Mouse (Mus musculus) kidney, embryonic 14.5 days (tissue): ENCODE data around the gene Spop. TPM values are rescaled to one million over a fixed set of nuclear protein-coding genes. Genes with fewer than 3 reads are reported as not detected.
A peak's percentile ranks its signal among the peaks of the same experiment; 100 is the strongest.

Experiments
- ATAC-seq: fragments of 200-750 bp; cut with Nextera tagmentation; 2 replicates; pipeline ENCODE4 v1.8.0; 2017; ENCODE audit warnings: moderate number of reproducible peaks, mild to moderate bottlenecking, moderate TSS enrichment, moderate library complexity; ENCODE audit not compliant: low FRiP score, low TSS enrichment
- H3K27ac ChIP-seq: fragments of 300-500 bp; sonication (generic); 2 replicates; pipeline ENCODE4 v1.5.1; 2014; ENCODE audit warnings: low read depth, mild to moderate bottlenecking, low read length, moderate library complexity, mixed read lengths
- H3K27me3 ChIP-seq: fragments of 300-500 bp; sonication (generic); 2 replicates; pipeline ENCODE4 v1.6.1; 2014; ENCODE audit warnings: mild to moderate bottlenecking, low read length; ENCODE audit not compliant: control insufficient read depth, insufficient read depth
- H3K36me3 ChIP-seq: fragments of 300-500 bp; sonication (generic); 2 replicates; pipeline ENCODE4 v1.6.1; 2014; ENCODE audit warnings: low read length, mixed read lengths; ENCODE audit not compliant: control insufficient read depth, insufficient read depth
- H3K4me1 ChIP-seq: fragments of 300-500 bp; sonication (generic); 2 replicates; pipeline ENCODE4 v1.6.1; 2014; ENCODE audit warnings: low read length, mixed read lengths; ENCODE audit not compliant: control insufficient read depth, insufficient read depth
- H3K4me2 ChIP-seq: fragments of 300-500 bp; sonication (generic); replicated peaks from 2 replicates; pipeline ENCODE4 v1.6.1; 2014; ENCODE audit warnings: low read depth, mild to moderate bottlenecking, low read length
- H3K4me3 ChIP-seq: fragments of 300-500 bp; sonication (generic); 2 replicates; pipeline ENCODE4 v1.5.1; 2014; ENCODE audit warnings: mild to moderate bottlenecking, low read length
- H3K9ac ChIP-seq: fragments of 300-500 bp; sonication (generic); 2 replicates; pipeline ENCODE4 v1.6.1; 2014; ENCODE audit warnings: low read depth, mild to moderate bottlenecking, low read length, moderate library complexity
- H3K9me3 ChIP-seq: fragments of 300-500 bp; sonication (generic); 2 replicates; pipeline ENCODE4 v1.6.1; 2016; ENCODE audit warnings: low read length; ENCODE audit not compliant: control insufficient read depth
- WGBS: fragments of 180-500 bp; shearing (Covaris S2); extraction: QIAGEN DNeasy Blood & Tissue Kit; methylation state at CpG from one replicate; pipeline ENCODE4 v1.1.7; 2014; 5-methylcytosine and 5-hydroxymethylcytosine counted together
- polyA plus RNA-seq: library from polyadenylated mRNA; unstranded; fragments of >200 nt; fragmentation: Nextera tagmentation; extraction: Ambion mirVana; gene quantifications from 2 replicates; pipeline ENCODE4 v1.2.1, GENCODE M21; 2014

Spop gene
- polyA plus RNA-seq, 1 experiment from 2014 or later, result 112 TPM

- peaks cover 58% of the 10 kb centered on the region for H3K36me3 ChIP-seq
- no peaks in the 10 kb centered on the region for H3K9me3 ChIP-seq
- no peaks in the 10 kb centered on the region for H3K27me3 ChIP-seq
- peaks cover 5% of the 10 kb centered on the region; the same call in 1 of the 2 replicates for H3K4me1 ChIP-seq
- H3K4me3 ChIP-seq, result no peak overlapping the region
- H3K9ac ChIP-seq, result no peak overlapping the region
- no peak overlapping the region for H3K27ac ChIP-seq
- 83% methylated on average over 7 of the region's 7 CpGs for WGBS
- H3K4me2 ChIP-seq, result no peak overlapping the region
- ATAC-seq, result no peak
Measured at GRCm38 (mm10) chr11:95387354-95387753, 26.5 kb upstream of the Spop start.

- no peak overlapping the region for H3K9ac ChIP-seq
- H3K4me2 ChIP-seq, result no peak overlapping the region
- 82% methylated on average over 3 of the region's 3 CpGs for WGBS
- no peak for ATAC-seq
- peaks cover 59% of the 10 kb centered on the region for H3K36me3 ChIP-seq
- no peak overlapping the region for H3K27ac ChIP-seq
- H3K27me3 ChIP-seq, result no peaks in the 10 kb centered on the region
- H3K4me1 ChIP-seq, result peaks cover 5% of the 10 kb centered on the region; the same call in 1 of the 2 replicates
- H3K4me3 ChIP-seq, result no peak overlapping the region
- no peaks in the 10 kb centered on the region for H3K9me3 ChIP-seq
Measured at GRCm38 (mm10) chr11:95389006-95389405, 24.9 kb upstream of the Spop start.

- Histone ChIP-seq H3K4me3 (no peak overlapping the region), H3K27ac (no peak overlapping the region), H3K36me3 (peaks cover 59% of the 10 kb centered on the region), H3K9ac (no peak overlapping the region), H3K9me3 (no peaks in the 10 kb centered on the region), H3K4me2 (no peak overlapping the region), H3K4me1 (peaks cover 5% of the 10 kb centered on the region; the same call in 1 of the 2 replicates), H3K27me3 (no peaks in the 10 kb centered on the region)
- 92% methylated on average over 6 of the region's 6 CpGs for WGBS
- no peak for ATAC-seq
Measured at GRCm38 (mm10) chr11:95390420-95390819, 23.5 kb upstream of the Spop start.

- H3K9me3 ChIP-seq, result no peaks in the 10 kb centered on the region
- H3K4me1 ChIP-seq, result no peaks in the 10 kb centered on the region
- WGBS, result 79% methylated on average over 4 of the region's 4 CpGs
- no peak overlapping the region for H3K4me3 ChIP-seq
- H3K4me2 ChIP-seq, result no peak overlapping the region
- no peak overlapping the region for H3K27ac ChIP-seq
- H3K9ac ChIP-seq, result no peak overlapping the region
- H3K36me3 ChIP-seq, result peaks cover 58% of the 10 kb centered on the region
- ATAC-seq, result no peak
- no peaks in the 10 kb centered on the region for H3K27me3 ChIP-seq
Measured at GRCm38 (mm10) chr11:95391201-95391600, 22.7 kb upstream of the Spop start.

GRCm38 (mm10) chr11:95391743-95392142 is 22.1 kb upstream of the Spop start:
- Histone ChIP-seq H3K4me2 (no peak overlapping the region), H3K27ac (no peak overlapping the region), H3K36me3 (peaks cover 53% of the 10 kb centered on the region), H3K9ac (no peak overlapping the region), H3K4me1 (no peaks in the 10 kb centered on the region), H3K4me3 (no peak overlapping the region), H3K9me3 (no peaks in the 10 kb centered on the region), H3K27me3 (no peaks in the 10 kb centered on the region)
- ATAC-seq, result no peak
- WGBS, result 82% methylated on average over 5 of the region's 5 CpGs

GRCm38 (mm10) chr11:95392223-95392667 is 21.6 kb upstream of the Spop start:
- no peaks in the 10 kb centered on the region for H3K27me3 ChIP-seq
- WGBS, result 69% methylated on average over 7 of the region's 7 CpGs
- H3K9me3 ChIP-seq, result no peaks in the 10 kb centered on the region
- H3K4me2 ChIP-seq, result no peak overlapping the region
- H3K36me3 ChIP-seq, result peaks cover 48% of the 10 kb centered on the region
- no peaks in the 10 kb centered on the region for H3K4me1 ChIP-seq
- no peak overlapping the region for H3K27ac ChIP-seq
- no peak for ATAC-seq
- H3K9ac ChIP-seq, result no peak overlapping the region
- no peak overlapping the region for H3K4me3 ChIP-seq

- 0 out of 2 replicates have a peak overlapping the region, but pooled peaks have one; percentile 23 for H3K9ac ChIP-seq
- no peak overlapping the region for H3K27ac ChIP-seq
Measured at GRCm38 (mm10) chr11:95392708-95393499, 21.0 kb upstream of the Spop start.

GRCm38 (mm10) chr11:95393500-95393816 is 20.4 kb upstream of the Spop start:
- 13% methylated on average over 5 of the region's 5 CpGs for WGBS
- H3K36me3 ChIP-seq, result peaks cover 36% of the 10 kb centered on the region
- ATAC-seq, result no peak
- no peak overlapping the region for H3K4me2 ChIP-seq
- H3K9me3 ChIP-seq, result no peaks in the 10 kb centered on the region
- no peaks in the 10 kb centered on the region for H3K27me3 ChIP-seq
- 0 out of 2 replicates have a peak overlapping the region, but pooled peaks have one; percentile 23 for H3K9ac ChIP-seq
- H3K4me1 ChIP-seq, result no peaks in the 10 kb centered on the region
- H3K4me3 ChIP-seq, result no peak overlapping the region
- H3K27ac ChIP-seq, result no peak overlapping the region

More at GRCm38 (mm10) chr11:95392708-95393499, 21.0 kb upstream of the Spop start:
- Histone ChIP-seq H3K9me3 (no peaks in the 10 kb centered on the region), H3K4me1 (no peaks in the 10 kb centered on the region), H3K4me2 (no peak overlapping the region), H3K27me3 (no peaks in the 10 kb centered on the region), H3K36me3 (peaks cover 41% of the 10 kb centered on the region), H3K4me3 (no peak overlapping the region)
- ATAC-seq, result no peak
- 71% methylated on average over 11 of the region's 11 CpGs for WGBS

- no peaks in the 10 kb centered on the region for H3K4me1 ChIP-seq
- H3K4me2 ChIP-seq, result no peak overlapping the region
- no peaks in the 10 kb centered on the region for H3K9me3 ChIP-seq
- H3K27me3 ChIP-seq, result no peaks in the 10 kb centered on the region
- peaks cover 29% of the 10 kb centered on the region for H3K36me3 ChIP-seq
- H3K4me3 ChIP-seq, result no peak overlapping the region
- H3K27ac ChIP-seq, result no peak overlapping the region
- 26% methylated on average over 5 of the region's 5 CpGs for WGBS
- H3K9ac ChIP-seq, result no peak overlapping the region
- ATAC-seq, result no peak
Measured at GRCm38 (mm10) chr11:95394112-95394511, 19.8 kb upstream of the Spop start.
